Mouse (Mus musculus): Measurements from ENCODE around the gene Kcnip1.

Gene Kcnip1

GRCm38 (mm10) chr11:33908360-33909175 lies 84.4 kb downstream of the Kcnip1 start:
- DNase-seq (ENCODE audit: low spot score in 2 of 2), result peak in 1 of 2 experiments; percentile 26

- no peak for DNase-seq (ENCODE audit: low spot score in 2 of 2)
Observed at GRCm38 (mm10) chr11:33903494-33903893, 89.5 kb downstream of the Kcnip1 start.

- no peak for DNase-seq (ENCODE audit: low spot score in 2 of 2)
Observed at GRCm38 (mm10) chr11:33902377-33902776, 90.6 kb downstream of the Kcnip1 start.

- DNase-seq (ENCODE audit: low spot score in 2 of 2), result no peak
Observed at GRCm38 (mm10) chr11:33901783-33902182, 91.2 kb downstream of the Kcnip1 start.

- no peak for DNase-seq (ENCODE audit: low spot score in 2 of 2)
Observed at GRCm38 (mm10) chr11:33891084-33891483, 101.9 kb downstream of the Kcnip1 start.

GRCm38 (mm10) chr11:33890382-33890781 lies 102.6 kb downstream of the Kcnip1 start:
- DNase-seq (ENCODE audit: low spot score in 2 of 2), result no peak

GRCm38 (mm10) chr11:33887660-33888059 lies 105.3 kb downstream of the Kcnip1 start:
- no peak for DNase-seq (ENCODE audit: low spot score in 2 of 2)

GRCm38 (mm10) chr11:33885981-33886380 lies 107.0 kb downstream of the Kcnip1 start:
- DNase-seq (ENCODE audit: low spot score in 2 of 2), result no peak

GRCm38 (mm10) chr11:33882731-33883328 lies 110.1 kb downstream of the Kcnip1 start:
- no peak for DNase-seq (ENCODE audit: low spot score in 2 of 2)

- no peak for DNase-seq (ENCODE audit: low spot score in 2 of 2)
Observed at GRCm38 (mm10) chr11:33874925-33875324, 118.0 kb downstream of the Kcnip1 start.

- DNase-seq (ENCODE audit: low spot score in 2 of 2), result peak in 1 of 2 experiments; percentile 29
Observed at GRCm38 (mm10) chr11:33873071-33873781, 119.7 kb downstream of the Kcnip1 start.

- no peak for DNase-seq (ENCODE audit: low spot score in 2 of 2)
Observed at GRCm38 (mm10) chr11:33872716-33873048, 120.3 kb downstream of the Kcnip1 start.

GRCm38 (mm10) chr11:33871998-33872715 lies 120.8 kb downstream of the Kcnip1 start:
- no peak for DNase-seq (ENCODE audit: low spot score in 2 of 2)

GRCm38 (mm10) chr11:33870246-33870645 lies 122.7 kb downstream of the Kcnip1 start:
- no peak for DNase-seq (ENCODE audit: low spot score in 2 of 2)

- no peak for DNase-seq (ENCODE audit: low spot score in 2 of 2)
Observed at GRCm38 (mm10) chr11:33869559-33869958, 123.4 kb downstream of the Kcnip1 start.

GRCm38 (mm10) chr11:33866775-33867174 lies 126.2 kb downstream of the Kcnip1 start:
- DNase-seq (ENCODE audit: low spot score in 2 of 2), result no peak

GRCm38 (mm10) chr11:33864245-33864644 lies 128.7 kb downstream of the Kcnip1 start:
- DNase-seq (ENCODE audit: low spot score in 2 of 2), result no peak

GRCm38 (mm10) chr11:33861823-33862222 lies 131.1 kb downstream of the Kcnip1 start:
- no peak for DNase-seq (ENCODE audit: low spot score in 2 of 2)

- DNase-seq (ENCODE audit: low spot score in 2 of 2), result no peak
Observed at GRCm38 (mm10) chr11:33860905-33861582, 131.9 kb downstream of the Kcnip1 start.

- no peak for DNase-seq (ENCODE audit: low spot score in 2 of 2)
Observed at GRCm38 (mm10) chr11:33849614-33850013, 143.3 kb downstream of the Kcnip1 start.

GRCm38 (mm10) chr11:33848685-33849084 lies 144.3 kb downstream of the Kcnip1 start:
- DNase-seq (ENCODE audit: low spot score in 2 of 2), result no peak

Data from urinary bladder, postnatal 4 days (tissue).